Mouse (Mus musculus): ENCODE results near the gene Rabif.
"Not testable (repeated sequence)": the region's sequence is repeated elsewhere in the genome, so short reads cannot be mapped to it uniquely, and the experiment has no call there.

Gene Rabif

DNA sequence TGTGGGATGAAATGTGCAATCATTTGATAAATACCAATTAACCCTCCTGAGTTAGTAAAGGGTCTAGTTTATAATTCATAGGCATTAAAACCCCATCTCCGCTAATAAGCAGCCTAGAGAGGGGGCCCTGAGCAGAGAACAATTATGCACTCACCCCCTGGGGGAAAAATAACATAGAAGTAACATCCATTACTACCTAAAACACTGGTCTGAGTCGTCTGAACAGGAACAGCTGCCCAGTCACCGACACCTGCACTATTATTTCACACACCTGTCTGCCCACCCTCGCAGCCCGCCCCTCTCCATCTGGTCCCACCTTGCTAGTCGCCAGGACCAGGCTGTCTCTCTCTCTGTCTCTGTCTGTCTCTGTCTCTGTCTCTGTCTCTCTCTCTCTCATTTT is 18.1 kb downstream of the Rabif start:
- DNase-seq (ENCODE audit: low spot score in 2 of 2): no peak

GRCm38 (mm10) chr1:134513312-134513860 is 18.9 kb downstream of the Rabif start:
- no peak for DNase-seq (ENCODE audit: low spot score in 2 of 2)

DNA sequence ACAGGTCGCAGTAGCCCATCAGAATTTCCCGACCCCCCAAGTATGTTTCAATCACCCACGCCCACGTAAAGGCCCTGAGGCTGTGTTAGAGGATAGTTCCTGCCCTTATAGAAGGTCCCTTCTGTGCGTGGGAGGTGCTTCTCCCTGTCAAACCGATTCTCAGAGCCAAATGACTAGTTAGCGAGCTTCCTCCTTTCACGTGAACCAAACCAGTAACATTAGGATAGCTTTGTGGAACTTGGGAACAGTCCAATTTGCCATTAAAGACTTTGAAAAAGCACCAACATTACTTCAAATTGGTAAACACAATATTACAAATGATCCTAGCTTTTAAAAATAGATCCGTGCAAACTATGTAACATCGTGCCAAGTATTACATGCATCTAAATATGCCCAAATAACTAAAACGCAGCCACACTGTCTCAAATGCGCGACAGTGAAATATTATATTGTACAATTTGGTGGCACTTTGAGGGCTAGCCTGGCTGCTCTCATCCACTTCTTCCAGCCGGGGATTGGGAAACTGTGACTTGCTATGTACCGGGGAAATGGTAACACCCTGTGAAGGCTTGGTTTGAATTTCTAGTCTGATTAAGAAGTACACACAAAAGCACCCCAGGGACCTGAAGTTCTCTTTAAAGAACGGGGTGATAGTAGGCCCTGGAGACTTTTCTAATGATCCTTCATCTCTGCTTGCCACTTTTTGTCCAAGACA is 19.6 kb downstream of the Rabif start:
- no peak for DNase-seq (ENCODE audit: low spot score in 2 of 2)

- DNase-seq (ENCODE audit: low spot score in 2 of 2): no peak
These were observed 21.4 kb downstream of the Rabif start for GRCm38 (mm10) chr1:134515891-134516290.

DNA sequence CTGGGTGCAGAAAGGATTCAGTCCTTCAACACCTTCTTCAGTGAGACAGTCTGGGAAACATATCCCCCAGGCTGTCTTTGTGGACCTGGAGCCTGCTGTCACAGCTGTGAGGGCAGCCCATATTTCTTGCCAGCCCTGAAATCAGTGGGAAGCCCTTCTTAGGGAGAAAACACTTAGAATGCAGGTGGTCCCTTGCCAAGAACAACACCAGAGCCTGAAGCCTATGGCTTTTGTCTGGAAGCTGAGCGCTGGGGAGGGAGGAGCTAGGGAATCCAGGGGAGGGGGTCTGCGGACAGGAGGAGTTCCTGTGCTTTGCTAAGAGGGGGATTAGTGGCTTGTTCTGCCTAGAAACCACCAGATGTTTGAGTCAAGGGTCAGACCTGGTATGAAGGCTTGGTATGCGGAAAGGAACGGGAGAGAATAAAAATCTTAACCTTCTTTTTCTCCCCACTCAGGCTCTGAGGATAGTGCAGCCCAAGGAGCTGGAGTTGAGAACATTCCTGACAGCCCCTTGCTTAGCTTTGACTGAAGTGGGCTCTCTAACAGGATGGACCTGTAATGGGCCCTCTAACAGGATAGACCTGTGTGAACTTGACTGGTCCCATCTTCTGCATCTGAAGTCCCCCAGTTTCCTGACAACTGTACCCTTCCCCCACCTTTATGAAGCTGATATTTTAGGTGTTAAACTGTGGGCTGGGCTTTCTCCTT is 22.2 kb downstream of the Rabif start:
- DNase-seq (ENCODE audit: low spot score in 2 of 2): no peak

DNA sequence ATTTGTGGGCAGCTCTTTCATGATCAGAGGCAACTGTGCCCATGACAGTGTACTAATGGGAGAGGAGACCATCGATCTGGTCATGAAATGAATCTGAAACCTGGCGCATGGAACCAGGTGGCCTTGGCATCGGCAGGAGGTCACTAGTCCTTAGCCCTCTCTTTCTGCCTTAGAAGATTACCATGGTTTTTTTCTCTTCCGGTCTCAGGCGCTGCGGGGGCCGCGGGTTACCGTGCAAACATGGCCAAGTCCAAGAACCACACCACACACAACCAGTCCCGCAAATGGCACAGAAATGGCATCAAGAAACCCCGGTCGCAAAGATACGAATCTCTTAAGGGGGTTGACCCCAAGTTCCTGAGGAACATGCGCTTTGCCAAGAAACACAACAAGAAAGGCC is 23.4 kb downstream of the Rabif start:
- DNase-seq (ENCODE audit: low spot score in 2 of 2): not testable (repeated sequence)

DNA sequence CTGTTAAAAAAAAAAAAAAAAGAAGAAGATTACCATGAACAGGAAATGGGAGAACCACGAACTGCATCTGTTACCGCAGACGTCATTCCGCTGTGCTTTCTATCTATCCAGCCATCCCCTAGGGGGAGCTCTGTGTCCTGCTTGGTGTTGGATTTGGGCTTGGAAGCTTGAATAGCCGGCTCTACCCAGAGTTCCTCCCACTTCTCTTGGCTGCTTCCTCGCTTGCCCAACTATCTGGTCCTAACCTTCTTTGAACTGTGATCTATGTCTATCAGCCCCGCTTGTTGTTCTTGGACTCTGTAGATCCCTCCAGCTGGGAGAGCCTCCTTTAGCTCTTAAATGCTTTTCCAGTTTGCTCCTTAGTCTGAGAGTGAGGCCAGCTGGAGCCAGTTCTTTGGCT is 24.2 kb downstream of the Rabif start:
- DNase-seq (ENCODE audit: low spot score in 2 of 2): peak; percentile 65 to 80

GRCm38 (mm10) chr1:134519201-134519600 is 24.8 kb downstream of the Rabif start:
- not testable (repeated sequence) for DNase-seq (ENCODE audit: low spot score in 2 of 2)

GRCm38 (mm10) chr1:134520001-134520721 is 25.7 kb downstream of the Rabif start:
- no peak for DNase-seq (ENCODE audit: low spot score in 2 of 2)

DNA sequence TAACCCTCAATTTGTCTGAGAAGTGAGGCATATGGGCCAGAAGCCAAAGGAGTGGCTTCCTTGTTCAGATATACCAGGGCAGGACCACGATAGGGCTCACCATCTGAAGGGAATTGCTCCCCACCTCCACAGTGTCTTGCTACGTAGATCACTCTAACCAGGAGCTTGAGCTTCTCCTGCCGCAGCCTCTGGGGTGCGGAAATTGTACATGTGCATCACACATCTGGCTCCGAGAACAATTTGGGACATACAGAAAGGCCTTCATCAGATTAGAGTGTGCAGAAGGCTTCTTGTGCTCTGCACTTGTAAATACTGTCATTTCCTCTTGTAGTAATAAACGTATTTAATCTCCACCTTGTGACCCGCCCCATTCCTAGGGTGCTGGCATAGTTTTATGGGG is 26.7 kb downstream of the Rabif start:
- no peak for DNase-seq (ENCODE audit: low spot score in 2 of 2)

DNA sequence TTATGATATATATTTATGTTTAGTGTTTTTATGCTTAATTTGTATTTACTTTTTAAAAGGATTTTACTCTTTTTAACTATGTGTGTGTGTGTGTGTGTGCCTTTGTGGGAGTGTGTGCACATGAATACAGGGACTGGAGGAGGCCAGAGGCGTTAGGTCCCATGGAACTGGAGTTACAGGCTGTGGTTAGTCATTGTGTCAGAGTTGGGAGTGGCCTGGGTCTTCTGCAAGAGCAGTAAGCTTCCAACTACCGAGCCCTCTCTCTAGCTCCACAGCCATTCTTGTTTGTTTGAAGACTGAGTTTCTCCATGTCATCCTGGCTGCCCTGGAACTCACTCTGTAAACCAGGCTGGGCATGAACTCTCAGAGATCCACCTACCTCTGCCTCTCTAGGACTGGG is 27.9 kb downstream of the Rabif start:
- no peak for DNase-seq (ENCODE audit: low spot score in 2 of 2)

GRCm38 (mm10) chr1:134524424-134524823 is 30.0 kb downstream of the Rabif start:
- DNase-seq (ENCODE audit: low spot score in 2 of 2): no peak

GRCm38 (mm10) chr1:134525015-134525414 is 30.6 kb downstream of the Rabif start:
- no peak for DNase-seq (ENCODE audit: low spot score in 2 of 2)

- DNase-seq (ENCODE audit: low spot score in 2 of 2): no peak
These were observed 32.3 kb downstream of the Rabif start for GRCm38 (mm10) chr1:134526752-134527151.

- peak in 1 of 2 experiments; percentile 27 for DNase-seq (ENCODE audit: low spot score in 2 of 2)
These were observed 36.2 kb downstream of the Rabif start for GRCm38 (mm10) chr1:134530618-134531017.

DNA sequence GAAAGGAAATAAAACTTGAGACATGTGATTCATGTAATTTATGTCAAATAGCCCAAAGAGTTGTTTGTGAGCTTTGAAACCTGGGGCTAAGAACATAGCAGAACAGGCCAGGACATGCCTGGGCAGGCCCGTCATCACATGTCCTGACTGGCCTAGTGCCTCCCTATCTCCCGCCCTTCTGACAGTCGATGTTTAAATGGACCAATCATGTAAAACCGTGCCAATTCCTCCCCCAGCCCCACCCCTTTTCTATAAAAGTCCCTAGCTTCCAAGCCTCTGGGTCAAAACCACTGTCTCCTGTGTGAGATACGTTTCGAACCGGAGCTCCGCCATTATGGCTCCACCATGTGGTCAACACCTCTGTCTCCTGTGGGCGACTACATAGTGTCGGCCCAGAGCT is 39.3 kb downstream of the Rabif start:
- not testable (repeated sequence) for DNase-seq (ENCODE audit: low spot score in 2 of 2)

- no peak for DNase-seq (ENCODE audit: low spot score in 2 of 2)
These were observed 40.6 kb downstream of the Rabif start for GRCm38 (mm10) chr1:134535054-134535453.

DNA sequence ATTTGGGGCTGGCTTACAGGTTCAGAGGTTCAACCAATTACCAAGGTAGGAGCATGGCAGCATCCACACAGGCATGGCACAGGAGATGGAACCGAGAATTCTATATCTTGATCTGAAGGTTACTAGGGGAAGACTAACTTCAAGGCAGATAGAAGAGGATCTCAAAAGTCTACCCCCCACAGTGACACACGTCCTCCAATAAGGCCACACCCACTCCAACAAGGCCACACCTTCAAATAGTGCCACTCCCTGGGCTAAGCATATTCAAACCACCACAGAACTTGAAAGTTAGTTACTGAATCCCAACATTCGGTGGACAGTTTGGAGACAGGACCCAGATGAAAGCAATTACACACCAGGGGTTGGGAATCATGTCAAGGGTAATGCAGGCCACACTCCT is 41.1 kb downstream of the Rabif start:
- DNase-seq (ENCODE audit: low spot score in 2 of 2): no peak

GRCm38 (mm10) chr1:134540610-134541009 is 46.2 kb downstream of the Rabif start:
- no peak for DNase-seq (ENCODE audit: low spot score in 2 of 2)

DNA sequence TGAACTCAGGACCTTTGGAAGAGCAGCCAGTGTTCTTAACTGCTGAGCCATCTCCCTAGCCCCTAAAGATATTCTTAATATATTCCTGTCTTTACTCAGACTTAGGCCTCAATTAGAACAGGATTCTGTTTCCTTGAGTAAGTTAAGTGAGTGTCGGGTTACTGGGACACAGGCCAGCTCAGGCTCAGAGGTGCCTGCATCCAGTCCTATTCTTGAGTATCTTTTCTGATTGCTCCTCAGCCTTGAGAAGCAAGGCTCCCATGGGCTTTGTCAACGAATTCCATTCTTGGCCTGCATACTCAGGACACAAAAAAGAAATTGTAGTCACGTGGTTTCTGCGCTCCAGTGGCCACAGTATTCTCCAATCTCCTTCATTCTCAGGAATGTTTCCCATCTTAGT is 53.8 kb downstream of the Rabif start:
- no peak for DNase-seq (ENCODE audit: low spot score in 2 of 2)

DNA sequence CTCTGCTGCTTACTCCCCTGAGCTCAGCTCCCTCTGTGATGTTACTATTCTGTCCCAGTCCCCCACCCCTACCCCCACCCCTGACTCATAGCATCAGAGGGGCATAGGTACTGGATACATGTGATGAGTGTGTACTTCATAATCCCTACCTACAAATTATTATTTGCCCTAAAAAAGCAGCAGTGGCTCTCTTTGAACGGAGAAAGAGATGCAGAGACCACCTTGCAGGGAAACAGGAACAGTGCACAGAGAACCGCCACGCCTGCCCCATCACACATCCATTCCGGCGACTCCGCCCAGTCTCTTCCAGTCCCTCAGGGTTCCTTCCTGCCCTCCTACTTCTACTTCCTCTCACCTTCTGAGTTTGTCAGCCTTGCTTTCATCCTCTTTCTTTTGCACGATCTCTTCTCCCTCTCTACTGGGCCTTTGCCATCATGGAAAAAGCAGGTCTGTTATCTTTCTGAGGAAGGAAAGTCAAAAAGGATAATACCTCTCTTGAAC is 55.2 kb downstream of the Rabif start, which contains the start of gene Mgat4e:
TSS of gene Mgat4e (minus strand) at position 51 of the 501 bp plus-strand sequence.
- DNase-seq (ENCODE audit: low spot score in 2 of 2): no peak

DNA sequence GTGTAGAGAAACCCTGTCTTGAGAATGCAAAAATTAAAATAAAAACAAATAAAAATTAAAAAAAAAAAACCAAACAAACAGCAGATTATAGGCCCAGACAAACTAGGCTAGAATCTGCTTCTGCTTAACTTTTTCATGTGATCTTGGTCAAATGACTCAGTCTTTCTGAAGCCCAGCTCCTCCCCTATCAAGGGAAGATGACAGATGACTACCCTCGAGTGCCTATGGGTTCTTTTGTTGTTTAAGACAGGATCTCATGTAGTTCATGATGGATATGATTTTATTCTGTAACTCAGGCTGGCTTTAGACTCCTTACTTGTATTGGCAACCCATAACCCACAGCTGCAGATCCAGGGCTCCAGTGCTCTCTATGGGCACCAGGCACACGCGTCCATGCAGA is 57.4 kb downstream of the Rabif start:
- no peak for DNase-seq (ENCODE audit: low spot score in 2 of 2)

Data from frontal cortex, postnatal 25 days (tissue).